18 mouse cellular contexts compared by ENCODE assay signal in genomic region chr2:3752893-3753292, GRCm38 (mm10).
DNase-seq lines count a peak whose midpoint lies in the region; ATAC-seq lines count a peak whose summit lies in the region.
"Had no signal": no experiment of that assay in that cellular context is flagged by ENCODE, and none has a peak within 500 bp of the region (broad histone marks: within the 10 kb centered on the region; RNA-seq: fewer than 3 reads in every experiment).

No protein-coding gene starts in this region.

- no peak overlapping the region for H3K4me2 ChIP-seq in hindbrain, embryonic 15.5 days
- H3K4me2 ChIP-seq in hindbrain, embryonic 14.5 days (replicated peaks) = no peak overlapping the region
- no peak overlapping the region for H3K4me2 ChIP-seq in midbrain, embryonic 15.5 days
- no peak overlapping the region for H3K4me2 ChIP-seq in midbrain, embryonic 14.5 days (ENCODE audit: low read length)
- H3K4me2 ChIP-seq in stomach, embryonic 15.5 days = 0 out of 2 replicates have a peak overlapping the region, but pooled peaks have one; percentile 5
- H3K4me2 ChIP-seq: embryonic facial prominence, embryonic 15.5 days; heart, embryonic 13.5 days; liver, embryonic 11.5 days; lung, embryonic 15.5 days had no signal

- H3K9ac ChIP-seq in hindbrain, embryonic 15.5 days = no peak overlapping the region
- no peak overlapping the region for H3K9ac ChIP-seq in hindbrain, embryonic 14.5 days
- no peak overlapping the region for H3K9ac ChIP-seq in midbrain, embryonic 15.5 days
- no peak overlapping the region for H3K9ac ChIP-seq in midbrain, embryonic 14.5 days (replicated peaks; ENCODE audit: low read length)
- H3K9ac ChIP-seq in stomach, embryonic 15.5 days = no peak overlapping the region
- H3K9ac ChIP-seq: embryonic facial prominence, embryonic 15.5 days; lung, embryonic 15.5 days had no signal

- WGBS in hindbrain, embryonic 15.5 days = 87% methylated on average over 5 of the region's 5 CpGs
- WGBS in hindbrain, embryonic 14.5 days = 94% methylated on average over 5 of the region's 5 CpGs
- 91% methylated on average over 5 of the region's 5 CpGs for WGBS in midbrain, embryonic 15.5 days
- WGBS in midbrain, embryonic 14.5 days = 89% methylated on average over 5 of the region's 5 CpGs
- 74% methylated on average over 5 of the region's 5 CpGs for WGBS in stomach, embryonic 15.5 days

- no peak for DNase-seq in hindbrain, embryonic 14.5 days (ENCODE audit: low spot score)
- no peak for DNase-seq in midbrain, embryonic 14.5 days
- DNase-seq in left cerebral cortex, postnatal 25 days (ENCODE audit: low spot score in 2 of 2) = no peak
- DNase-seq: adrenal gland, postnatal 25 days; B cell, adult 2 months; cerebellum, adult 2 months; gastrocnemius, postnatal 14 days had no signal

- H3K36me3 ChIP-seq in hindbrain, embryonic 15.5 days = no peaks in the 10 kb centered on the region
- no peaks in the 10 kb centered on the region for H3K36me3 ChIP-seq in hindbrain, embryonic 14.5 days (replicated peaks; ENCODE audit: control insufficient read depth, insufficient read depth)
- no peaks in the 10 kb centered on the region for H3K36me3 ChIP-seq in midbrain, embryonic 15.5 days (replicated peaks)
- H3K36me3 ChIP-seq in midbrain, embryonic 14.5 days (ENCODE audit: control insufficient read depth, insufficient read depth, low read length) = no peaks in the 10 kb centered on the region
- no peaks in the 10 kb centered on the region for H3K36me3 ChIP-seq in stomach, embryonic 15.5 days
- H3K36me3 ChIP-seq: embryonic facial prominence, embryonic 15.5 days; forebrain, embryonic 10.5 days; heart, embryonic 13.5 days; lung, embryonic 15.5 days had no signal

- intact Hi-C loops in left cerebral cortex, postnatal 25 days (cut with DNase I) = no loop called here

- peaks cover 39% of the 10 kb centered on the region for H3K4me1 ChIP-seq in hindbrain, embryonic 15.5 days (replicated peaks)
- peaks cover 34% of the 10 kb centered on the region for H3K4me1 ChIP-seq in hindbrain, embryonic 14.5 days (replicated peaks; ENCODE audit: control insufficient read depth, insufficient read depth, low read length)
- H3K4me1 ChIP-seq in midbrain, embryonic 15.5 days = peaks cover 38% of the 10 kb centered on the region
- H3K4me1 ChIP-seq in midbrain, embryonic 14.5 days (ENCODE audit: control insufficient read depth, insufficient read depth, low read length) = peaks cover 21% of the 10 kb centered on the region; the same call in 1 of the 2 replicates
- peaks cover 31% of the 10 kb centered on the region for H3K4me1 ChIP-seq in stomach, embryonic 15.5 days

- no peak for ATAC-seq in hindbrain, embryonic 15.5 days (ENCODE audit: low FRiP score, low read depth)
- no peak for ATAC-seq in hindbrain, embryonic 14.5 days (ENCODE audit: low FRiP score)
- ATAC-seq in midbrain, embryonic 15.5 days (replicated peaks) = no peak
- ATAC-seq in midbrain, embryonic 14.5 days (ENCODE audit: low FRiP score, low TSS enrichment) = no peak
- peak; percentile 6; the same call in 1 of the 2 replicates for ATAC-seq in granulocyte monocyte progenitor cell, adult 5-6 weeks (replicated peaks; ENCODE audit: poor library complexity, severe bottlenecking)
- no peak for ATAC-seq in stomach, embryonic 15.5 days (ENCODE audit: insufficient read depth, low FRiP score, low read depth)
- ATAC-seq: activated CD4-positive, CD25-positive, alpha-beta regulatory T cell, adult 4 months had no signal

- no peaks in the 10 kb centered on the region for H3K9me3 ChIP-seq in hindbrain, embryonic 15.5 days
- no peaks in the 10 kb centered on the region for H3K9me3 ChIP-seq in hindbrain, embryonic 14.5 days (ENCODE audit: control insufficient read depth, low read length)
- H3K9me3 ChIP-seq in midbrain, embryonic 15.5 days = no peaks in the 10 kb centered on the region
- H3K9me3 ChIP-seq in midbrain, embryonic 14.5 days (ENCODE audit: control insufficient read depth, low read length) = no peaks in the 10 kb centered on the region
- H3K9me3 ChIP-seq in stomach, embryonic 15.5 days = no peaks in the 10 kb centered on the region
- H3K9me3 ChIP-seq: embryonic facial prominence, embryonic 15.5 days; forebrain, embryonic 10.5 days; heart, embryonic 13.5 days; lung, embryonic 15.5 days had no signal

- H3K27ac ChIP-seq in hindbrain, embryonic 15.5 days (replicated peaks) = peak overlapping the region; percentile 43; the same call in 1 of the 2 replicates
- no peak overlapping the region for H3K27ac ChIP-seq in hindbrain, embryonic 14.5 days
- H3K27ac ChIP-seq in midbrain, embryonic 15.5 days = 0 out of 2 replicates have a peak overlapping the region, but pooled peaks have one; percentile 16
- H3K27ac ChIP-seq in midbrain, embryonic 14.5 days (replicated peaks; ENCODE audit: low read depth, low read length) = no peak overlapping the region
- no peak overlapping the region; the same call in 1 of the 2 replicates for H3K27ac ChIP-seq in stomach, embryonic 15.5 days
- H3K27ac ChIP-seq: forebrain, embryonic 10.5 days; lung, embryonic 15.5 days had no signal

- H3K4me3 ChIP-seq in hindbrain, embryonic 15.5 days = no peak overlapping the region
- no peak overlapping the region for H3K4me3 ChIP-seq in hindbrain, embryonic 14.5 days (replicated peaks; ENCODE audit: low read length)
- H3K4me3 ChIP-seq in midbrain, embryonic 15.5 days = no peak overlapping the region
- no peak overlapping the region for H3K4me3 ChIP-seq in midbrain, embryonic 14.5 days (replicated peaks; ENCODE audit: low read depth, low read length)
- H3K4me3 ChIP-seq in stomach, embryonic 15.5 days (replicated peaks) = no peak overlapping the region
- H3K4me3 ChIP-seq: embryonic facial prominence, embryonic 15.5 days; forebrain, embryonic 10.5 days; heart, embryonic 13.5 days; lung, embryonic 15.5 days had no signal

- no peaks in the 10 kb centered on the region for H3K27me3 ChIP-seq in hindbrain, embryonic 15.5 days
- H3K27me3 ChIP-seq in hindbrain, embryonic 14.5 days (ENCODE audit: control insufficient read depth, insufficient read depth, low read length) = no peaks in the 10 kb centered on the region
- no peaks in the 10 kb centered on the region for H3K27me3 ChIP-seq in midbrain, embryonic 15.5 days (replicated peaks)
- H3K27me3 ChIP-seq in midbrain, embryonic 14.5 days (ENCODE audit: control insufficient read depth, insufficient read depth, low read length) = no peaks in the 10 kb centered on the region
- no peaks in the 10 kb centered on the region for H3K27me3 ChIP-seq in stomach, embryonic 15.5 days (replicated peaks)
- H3K27me3 ChIP-seq: embryonic facial prominence, embryonic 15.5 days; heart, embryonic 13.5 days; lung, embryonic 15.5 days; Patski had no signal

Comparison
In these comparisons a context has a peak if more than half of its experiments do, and no peak if none do; other contexts are left out.
1. H3K27ac ChIP-seq: peak in hindbrain, embryonic 15.5 days (single experiment) and midbrain, embryonic 15.5 days (single experiment); none in hindbrain, embryonic 14.5 days (single experiment), midbrain, embryonic 14.5 days (single experiment) and stomach, embryonic 15.5 days (single experiment).